In the genomic region with DNA sequence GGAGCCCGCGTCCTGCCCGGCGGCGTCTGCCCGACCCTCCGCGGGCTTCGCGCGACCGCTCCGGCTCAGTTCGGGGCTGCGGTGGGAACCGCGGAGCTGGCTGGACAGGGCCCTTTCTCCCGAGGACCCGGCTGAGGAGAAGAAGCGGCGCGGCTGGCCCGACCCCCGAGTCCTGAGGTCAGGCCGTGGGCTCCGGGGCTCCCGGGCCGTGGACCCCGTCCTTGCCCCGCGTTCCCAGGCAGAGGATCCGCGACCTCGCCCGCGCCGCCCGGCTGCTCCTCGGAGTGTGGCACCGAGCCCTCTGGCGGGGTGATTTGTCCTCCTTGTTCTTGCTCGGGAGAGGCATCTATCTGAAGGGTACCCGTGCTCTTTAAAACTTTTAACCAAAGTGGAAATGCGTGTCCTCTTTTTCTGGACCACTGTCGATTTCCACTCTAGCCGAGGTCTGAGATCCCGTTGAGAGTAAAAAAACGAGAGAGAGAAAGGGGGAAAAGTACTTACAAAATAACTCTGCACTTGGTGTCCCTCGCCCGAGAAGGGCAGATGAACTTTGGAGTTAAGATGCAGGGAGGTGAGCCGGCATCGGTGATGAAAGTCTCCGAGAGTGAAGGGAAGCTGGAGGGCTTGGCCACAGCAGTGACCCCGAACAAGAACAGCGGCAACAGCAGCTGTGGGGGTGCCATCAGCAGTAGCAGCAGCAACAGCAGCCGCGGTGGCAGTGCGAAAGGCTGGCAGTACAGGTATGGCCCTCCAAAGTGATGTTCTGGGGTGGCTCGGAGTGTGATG, we compare ENCODE assay signal across 8 mouse cellular contexts. TPM values are rescaled to one million over a fixed set of nuclear protein-coding genes. Genes with fewer than 3 reads are reported as not detected.
DNase-seq lines count a peak whose midpoint lies in the region; ATAC-seq and TF ChIP-seq lines count a peak whose summit lies in the region.

No protein-coding gene starts in this region.

- DNase-seq in 3T3-L1 (ENCODE audit: low read depth, low spot score) = peak; percentile 62
- DNase-seq in Patski (ENCODE audit: low read depth, low spot score) = no peak
- DNase-seq in cerebellum, adult 9-11 months = peak; percentile 29
- no peak for DNase-seq in hindbrain, embryonic 14.5 days (ENCODE audit: low spot score)
- peak; percentile 44 for DNase-seq in liver, adult 2 months (ENCODE audit: extremely low read depth, low read depth, low spot score)
- peak; percentile 59 for DNase-seq in thymus, postnatal 0 days (ENCODE audit: low spot score)

- peak overlapping the region; percentile 93 for H3K27ac ChIP-seq in hindbrain, embryonic 14.5 days
- peak overlapping the region; percentile 95 for H3K27ac ChIP-seq in liver, adult 2 months (replicated peaks; ENCODE audit: insufficient read depth, low read depth, low read length)
- H3K27ac ChIP-seq in midbrain, embryonic 15.5 days = peak overlapping the region; percentile 92

- H3K9ac ChIP-seq in hindbrain, embryonic 14.5 days = peak overlapping the region; percentile 96
- peak overlapping the region; percentile 99 for H3K9ac ChIP-seq in liver, adult 2 months (ENCODE audit: low read depth, low read length)
- peak overlapping the region; percentile 93 for H3K9ac ChIP-seq in midbrain, embryonic 15.5 days

- TF ChIP-seq POLR2A in liver, adult 2 months (IDR thresholded peaks at IDR 0.05; ENCODE audit: extremely low read depth, insufficient read depth, low read length) = no peak

- no peaks in the 10 kb centered on the region for H3K36me3 ChIP-seq in hindbrain, embryonic 14.5 days (replicated peaks; ENCODE audit: control insufficient read depth, insufficient read depth)
- H3K36me3 ChIP-seq in liver, adult 2 months (ENCODE audit: control insufficient read depth, insufficient read depth, low read length) = peaks cover 5% of the 10 kb centered on the region; the same call in 1 of the 2 replicates
- H3K36me3 ChIP-seq in midbrain, embryonic 15.5 days (replicated peaks) = no peaks in the 10 kb centered on the region

- in situ Hi-C loops in Patski (cut with MboI; ENCODE audit: low pct_unique_long_range_greater_than_20kb) = no loop called here

- H3K79me2 ChIP-seq in liver, adult 2 months (ENCODE audit: control insufficient read depth, insufficient read depth, low read length) = peaks cover 21% of the 10 kb centered on the region; the same call in 1 of the 2 replicates

- ATAC-seq in Patski = peak; percentile 48
- peak; percentile 27; the same call in 1 of the 2 replicates for ATAC-seq in frontal cortex, adult (ENCODE audit: low TSS enrichment)
- ATAC-seq in hindbrain, embryonic 14.5 days (ENCODE audit: low FRiP score) = peak; percentile 80
- ATAC-seq in midbrain, embryonic 15.5 days (replicated peaks) = peak; percentile 63

- POLR2A ChIA-PET in Patski (lab: Charles Lee) = no interaction called here

- WGBS in hindbrain, embryonic 14.5 days = under 1% methylated on average over 57 of the region's 59 CpGs
- WGBS in liver, adult 2 months = under 1% methylated on average over 57 of the region's 59 CpGs
- WGBS in midbrain, embryonic 15.5 days = under 1% methylated on average over 59 of the region's 59 CpGs

- TF ChIP-seq CTCF in Patski (IDR thresholded peaks at IDR 0.05) = no peak
- 0 out of 2 replicates have a peak, but pooled peaks have one; percentile 17 for TF ChIP-seq CTCF in liver, adult 2 months (IDR thresholded peaks at IDR 0.05; ENCODE audit: low read depth, low read length)

- no peaks in the 10 kb centered on the region for H3K9me3 ChIP-seq in hindbrain, embryonic 14.5 days (ENCODE audit: control insufficient read depth, low read length)
- no peaks in the 10 kb centered on the region for H3K9me3 ChIP-seq in midbrain, embryonic 15.5 days

- H3K4me3 ChIP-seq in hindbrain, embryonic 14.5 days (replicated peaks; ENCODE audit: low read length) = peak overlapping the region; percentile 99
- peak overlapping the region; percentile 98 for H3K4me3 ChIP-seq in liver, adult 2 months (ENCODE audit: insufficient read depth, low read depth, low read length)
- peak overlapping the region; percentile 74 for H3K4me3 ChIP-seq in midbrain, embryonic 15.5 days

- peaks cover 25% of the 10 kb centered on the region for H3K4me1 ChIP-seq in hindbrain, embryonic 14.5 days (replicated peaks; ENCODE audit: control insufficient read depth, insufficient read depth, low read length)
- H3K4me1 ChIP-seq in liver, adult 2 months (ENCODE audit: control insufficient read depth, insufficient read depth, low read length) = peaks cover 9% of the 10 kb centered on the region
- H3K4me1 ChIP-seq in midbrain, embryonic 15.5 days = peaks cover 32% of the 10 kb centered on the region

- peak overlapping the region; percentile 98 for H3K4me2 ChIP-seq in hindbrain, embryonic 14.5 days (replicated peaks)
- H3K4me2 ChIP-seq in midbrain, embryonic 15.5 days = peak overlapping the region; percentile 93

- CTCF ChIA-PET in Patski (lab: Charles Lee) = interaction anchor here (1.4 to 1.8 kb wide), 3 partner anchors 8 to 30 kb away, joined by 4 to 7 read pairs (median 4); no protein-coding TSS in a partner anchor

- H3K27me3 ChIP-seq in Patski = no peaks in the 10 kb centered on the region
- no peaks in the 10 kb centered on the region for H3K27me3 ChIP-seq in hindbrain, embryonic 14.5 days (ENCODE audit: control insufficient read depth, insufficient read depth, low read length)
- no peaks in the 10 kb centered on the region for H3K27me3 ChIP-seq in liver, adult 2 months (ENCODE audit: control insufficient read depth, insufficient read depth, low read length)
- H3K27me3 ChIP-seq in midbrain, embryonic 15.5 days (replicated peaks) = no peaks in the 10 kb centered on the region

RNA-seq across cellular contexts. Expression of a gene that starts 0.6 kb away (rescaled TPM):
- 24.8 TPM for polyA plus RNA-seq in Patski (2021)
- 18.0 and 20.9 TPM in 2 replicates for polyA plus RNA-seq in hindbrain, embryonic 14.5 days (2014; fragmentation: Nextera tagmentation; extraction: Ambion mirVana)
- total RNA-seq in liver, adult 2 months (2014; rRNA removed) = 9.8 and 9.9 TPM in 2 replicates
- 6.3 TPM in 2 replicates for polyA plus RNA-seq in liver, adult 2 months (2012; rRNA removed)
- polyA plus RNA-seq in midbrain, embryonic 15.5 days (2015; fragmentation: Nextera tagmentation; extraction: Ambion mirVana) = 20.0 and 21.4 TPM in 2 replicates
- 23.1 and 26.3 TPM in 2 replicates for polyA plus RNA-seq in thymus, postnatal 0 days (2015; fragmentation: Nextera tagmentation; extraction: Ambion mirVana)

Comparison
In these comparisons a context has a peak if more than half of its experiments do, and no peak if none do; other contexts are left out.
1. DNase-seq: peak in 3T3-L1 (single experiment), cerebellum, adult 9-11 months (single experiment), liver, adult 2 months (single experiment) and thymus, postnatal 0 days (single experiment); none in Patski (single experiment) and hindbrain, embryonic 14.5 days (single experiment).
2. ATAC-seq: peak in every context shown above with its lines; median percentile 80 in hindbrain, embryonic 14.5 days; 63 in midbrain, embryonic 15.5 days; 48 in Patski; 27 in frontal cortex, adult.
3. Peak in every context shown above with its lines, with median percentiles within 50 percentile points of each other: H3K27ac ChIP-seq, H3K4me3 ChIP-seq and H3K9ac ChIP-seq.